Mouse (Mus musculus): ENCODE data around the gene Vax2. TPM values are rescaled to one million over a fixed set of nuclear protein-coding genes. Genes with fewer than 3 reads are reported as not detected.

Vax2 gene
- total RNA-seq, 2 experiments from 2014 or later: not detected

GRCm38 (mm10) chr6:83749286-83749685 is 38.2 kb downstream of the Vax2 start:
- ATAC-seq (replicated peaks; ENCODE audit: low FRiP score, poor library complexity, severe bottlenecking): no peak

GRCm38 (mm10) chr6:83750171-83750684 is 39.2 kb downstream of the Vax2 start:
- ATAC-seq (replicated peaks; ENCODE audit: low FRiP score, poor library complexity, severe bottlenecking): peak; percentile 64

GRCm38 (mm10) chr6:83756051-83756450 is 45.0 kb downstream of the Vax2 start:
- ATAC-seq (replicated peaks; ENCODE audit: low FRiP score, poor library complexity, severe bottlenecking): no peak

GRCm38 (mm10) chr6:83762344-83762743 is 51.3 kb downstream of the Vax2 start, which contains the start of gene Ankrd53:
Gene Ankrd53 (plus strand): TSS chr6:83762644.
- no peak for ATAC-seq (replicated peaks; ENCODE audit: low FRiP score, poor library complexity, severe bottlenecking)

- ATAC-seq (replicated peaks; ENCODE audit: low FRiP score, poor library complexity, severe bottlenecking): no peak
Measured at GRCm38 (mm10) chr6:83762880-83763431, 51.9 kb downstream of the Vax2 start.

GRCm38 (mm10) chr6:83766982-83767381 is 55.9 kb downstream of the Vax2 start:
- ATAC-seq (replicated peaks; ENCODE audit: low FRiP score, poor library complexity, severe bottlenecking): no peak

GRCm38 (mm10) chr6:83768485-83768884 is 57.4 kb downstream of the Vax2 start:
- no peak for ATAC-seq (replicated peaks; ENCODE audit: low FRiP score, poor library complexity, severe bottlenecking)

- no peak for ATAC-seq (replicated peaks; ENCODE audit: low FRiP score, poor library complexity, severe bottlenecking)
Measured at GRCm38 (mm10) chr6:83774126-83774525, 63.1 kb downstream of the Vax2 start.

GRCm38 (mm10) chr6:83774781-83775563 is 63.9 kb downstream of the Vax2 start:
- ATAC-seq (replicated peaks; ENCODE audit: low FRiP score, poor library complexity, severe bottlenecking): peak; percentile 21; the same call in 1 of the 2 replicates

- peak; percentile 75 for ATAC-seq (replicated peaks; ENCODE audit: low FRiP score, poor library complexity, severe bottlenecking)
Measured at GRCm38 (mm10) chr6:83775638-83776293, 64.7 kb downstream of the Vax2 start, which contains the start of gene Tex261. Gene Tex261 (minus strand): TSS chr6:83775813.

GRCm38 (mm10) chr6:83778306-83778705 is 67.2 kb downstream of the Vax2 start:
- no peak for ATAC-seq (replicated peaks; ENCODE audit: low FRiP score, poor library complexity, severe bottlenecking)

- peak; percentile 65 for ATAC-seq (replicated peaks; ENCODE audit: low FRiP score, poor library complexity, severe bottlenecking)
Measured at GRCm38 (mm10) chr6:83779026-83779425, 68.0 kb downstream of the Vax2 start.

- no peak for ATAC-seq (replicated peaks; ENCODE audit: low FRiP score, poor library complexity, severe bottlenecking)
Measured at GRCm38 (mm10) chr6:83786426-83786825, 75.4 kb downstream of the Vax2 start.

Other genes starting within 250 kb of the Vax2 start
- gene Dguok, start 204.3 kb upstream of the Vax2 start, total RNA-seq (2015; ENCODE audit: low replicate concordance): 20.7 and 23.1 TPM in 2 replicates
- gene Dguok, start 204.3 kb upstream of the Vax2 start, total RNA-seq (2017; ENCODE audit: low replicate concordance): 22.9 and 25.4 TPM in 2 replicates
- not detected in 2 replicates for gene Actg2, start 175.0 kb upstream of the Vax2 start, total RNA-seq (2015; ENCODE audit: low replicate concordance)
- not detected in 2 replicates for gene Actg2, start 175.0 kb upstream of the Vax2 start, total RNA-seq (2017; ENCODE audit: low replicate concordance)
- 9.8 and 17.7 TPM in 2 replicates for gene Stambp, start 138.5 kb upstream of the Vax2 start, total RNA-seq (2015; ENCODE audit: low replicate concordance)
- gene Stambp, start 138.5 kb upstream of the Vax2 start, total RNA-seq (2017; ENCODE audit: low replicate concordance): 2.5 and 4.3 TPM in 2 replicates
- gene Clec4f, start 55.1 kb upstream of the Vax2 start, total RNA-seq (2015; ENCODE audit: low replicate concordance): not detected in 2 replicates
- gene Clec4f, start 55.1 kb upstream of the Vax2 start, total RNA-seq (2017; ENCODE audit: low replicate concordance): not detected in 2 replicates
- not detected in 2 replicates for gene Cd207, start 33.4 kb upstream of the Vax2 start, total RNA-seq (2015; ENCODE audit: low replicate concordance)
- not detected in 2 replicates for gene Cd207, start 33.4 kb upstream of the Vax2 start, total RNA-seq (2017; ENCODE audit: low replicate concordance)
- not detected in 2 replicates for gene Atp6v1b1, start 31.7 kb downstream of the Vax2 start, total RNA-seq (2015; ENCODE audit: low replicate concordance)
- not detected in 2 replicates for gene Atp6v1b1, start 31.7 kb downstream of the Vax2 start, total RNA-seq (2017; ENCODE audit: low replicate concordance)
- not detected in 2 replicates for gene Ankrd53, start 51.4 kb downstream of the Vax2 start, total RNA-seq (2015; ENCODE audit: low replicate concordance)
- gene Ankrd53, start 51.4 kb downstream of the Vax2 start, total RNA-seq (2017; ENCODE audit: low replicate concordance): not detected in 2 replicates
- gene Tex261, start 64.5 kb downstream of the Vax2 start, total RNA-seq (2015; ENCODE audit: low replicate concordance): 14.2 and 28.2 TPM in 2 replicates
- 8.1 and 8.6 TPM in 2 replicates for gene Tex261, start 64.5 kb downstream of the Vax2 start, total RNA-seq (2017; ENCODE audit: low replicate concordance)
- 1.9 and 7.9 TPM in 2 replicates for gene Nagk, start 83.7 kb downstream of the Vax2 start, total RNA-seq (2015; ENCODE audit: low replicate concordance)
- 3.5 and 3.9 TPM in 2 replicates for gene Nagk, start 83.7 kb downstream of the Vax2 start, total RNA-seq (2017; ENCODE audit: low replicate concordance)
- gene Paip2b, start 120.5 kb downstream of the Vax2 start, total RNA-seq (2015; ENCODE audit: low replicate concordance): 0.19 and 1.9 TPM in 2 replicates
- 2.7 and 3.5 TPM in 2 replicates for gene Paip2b, start 120.5 kb downstream of the Vax2 start, total RNA-seq (2017; ENCODE audit: low replicate concordance)
- 34.9 and 82.2 TPM in 2 replicates for gene Zfp638, start 155.8 kb downstream of the Vax2 start, total RNA-seq (2015; ENCODE audit: low replicate concordance)
- gene Zfp638, start 155.8 kb downstream of the Vax2 start, total RNA-seq (2017; ENCODE audit: low replicate concordance): 82.6 and 96.5 TPM in 2 replicates

Measured in erythroblast, adult 5-6 weeks (primary cell).